Mouse (Mus musculus) testis, adult 2 months (tissue): ENCODE results near the gene Tbkbp1. TPM values are rescaled to one million over a fixed set of nuclear protein-coding genes. Genes with fewer than 3 reads are reported as not detected.

ENCODE experiments used
- H3K27ac ChIP-seq: fragments of 200-500 bp; 2 replicates; pipeline ENCODE4 v1.5.1; 2012; ENCODE audit warnings: low read depth, low read length; ENCODE audit not compliant: control insufficient read depth, insufficient read depth
- H3K27me3 ChIP-seq: fragments of 200-500 bp; 2 replicates; pipeline ENCODE4 v1.6.1; 2012; ENCODE audit warnings: mild to moderate bottlenecking, low read length, moderate library complexity; ENCODE audit not compliant: control insufficient read depth, insufficient read depth
- H3K36me3 ChIP-seq: fragments of 200-500 bp; 2 replicates; pipeline ENCODE4 v1.6.1; 2012; ENCODE audit warnings: mild to moderate bottlenecking, low read length; ENCODE audit not compliant: control insufficient read depth, insufficient read depth
- H3K4me1 ChIP-seq: fragments of 200-500 bp; 2 replicates; pipeline ENCODE4 v1.6.1; 2012; ENCODE audit warnings: low read length; ENCODE audit not compliant: control insufficient read depth, insufficient read depth
- H3K4me3 ChIP-seq: fragments of 200-500 bp; 2 replicates; pipeline ENCODE4 v1.5.1; 2012; ENCODE audit warnings: low read depth, mild to moderate bottlenecking, low read length, moderate library complexity, mixed read lengths; ENCODE audit not compliant: control insufficient read depth
- CTCF ChIP-seq: fragments of 200-500 bp; IDR thresholded peaks from 2 replicates; pipeline ENCODE4 v1.5.1; 2012; ENCODE audit warnings: low read depth, mild to moderate bottlenecking, inconsistent platforms, low read length, moderate library complexity; ENCODE audit not compliant: control insufficient read depth, insufficient read depth, insufficient replicate concordance
- POLR2A ChIP-seq: fragments of 200-500 bp; IDR thresholded peaks from 2 replicates; pipeline ENCODE4 v1.6.1; 2012; ENCODE audit warnings: low read depth, mild to moderate bottlenecking, inconsistent platforms, low read length, moderate library complexity; ENCODE audit not compliant: control insufficient read depth
- polyA plus RNA-seq: library from polyadenylated mRNA; depleted of rRNA; stranded (reverse); fragments of >200 nt; gene quantifications from 2 replicates; pipeline ENCODE4 v1.2.3, GENCODE M21; 2012

Gene Tbkbp1
- polyA plus RNA-seq, 1 experiment, result 2.7 TPM

DNA sequence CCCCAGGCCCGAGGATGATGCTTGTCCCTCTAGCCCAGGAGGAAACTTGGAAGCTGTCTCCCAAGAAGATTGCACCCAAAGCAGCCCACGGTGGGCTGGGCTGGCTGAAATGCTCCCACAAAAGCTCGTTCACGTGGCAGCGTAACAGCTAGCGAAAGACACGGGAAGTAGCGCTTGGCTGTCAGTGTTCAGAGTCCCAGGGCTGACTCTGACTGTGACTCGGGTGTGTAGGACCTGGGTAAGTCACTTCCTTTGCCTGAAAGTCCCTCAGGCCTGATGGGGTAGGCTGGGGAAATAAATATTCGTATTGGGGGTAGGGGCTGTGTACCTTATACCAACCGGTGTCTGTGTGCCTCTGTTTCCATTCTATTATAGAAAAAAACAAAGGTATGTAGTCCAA is 35.5 kb downstream of the Tbkbp1 start:
- Histone ChIP-seq H3K27me3 (no peaks in the 10 kb centered on the region), H3K4me1 (peaks cover 5% of the 10 kb centered on the region), H3K27ac (no peak overlapping the region), H3K4me3 (no peak overlapping the region), H3K36me3 (no peaks in the 10 kb centered on the region)
- no peak for TF ChIP-seq CTCF
- no peak for TF ChIP-seq POLR2A

DNA sequence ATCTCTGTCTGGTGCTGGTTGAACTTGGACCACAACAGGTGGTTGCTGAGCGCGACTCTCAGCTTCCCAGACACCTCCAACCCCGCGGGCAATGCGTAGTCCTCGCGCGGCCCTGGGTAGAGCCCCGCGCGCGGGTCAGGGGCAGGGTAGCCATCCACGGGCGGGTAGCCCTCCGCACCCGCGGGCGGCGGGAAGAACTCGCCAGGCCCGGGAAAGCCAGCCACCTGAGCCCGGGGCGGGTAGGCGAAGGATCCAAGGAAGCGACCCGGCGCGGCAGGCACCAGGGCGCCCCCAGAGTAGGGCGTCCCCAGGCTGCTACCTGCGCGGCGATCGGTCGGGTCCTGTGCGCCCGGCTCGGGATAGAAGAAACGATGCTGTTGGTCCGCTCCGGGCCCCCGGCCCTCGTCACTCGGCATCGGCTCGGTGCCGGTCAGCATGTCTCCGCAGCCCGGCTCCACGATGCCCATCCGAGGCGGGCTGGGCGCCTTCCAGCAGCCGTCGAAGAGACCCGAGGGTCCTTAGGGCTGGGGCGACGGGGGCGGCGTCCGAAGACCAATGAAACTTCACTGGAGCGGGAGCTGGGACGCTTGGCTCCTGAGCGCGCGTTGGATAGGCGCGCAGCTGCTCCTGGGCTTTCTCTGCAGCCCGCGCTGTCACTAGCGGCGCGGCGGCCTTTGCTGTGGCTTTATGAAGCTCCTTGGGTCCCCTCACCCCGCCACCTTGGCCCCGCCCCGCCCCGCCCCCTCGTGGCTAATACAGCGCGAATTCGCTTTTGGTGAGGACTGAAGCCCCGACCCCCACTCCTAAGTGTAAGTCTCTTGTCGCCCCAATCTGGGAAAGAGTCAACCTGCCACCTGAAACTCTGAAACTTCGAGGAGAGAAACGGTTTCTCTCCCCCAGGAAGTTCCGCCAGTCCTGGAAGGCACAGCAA is 36.4 kb downstream of the Tbkbp1 start, which contains the start of gene Tbx21:
Gene Tbx21, minus strand, starts transcription at position 661 of the 931 bp plus-strand sequence.
- H3K4me3 ChIP-seq, result peak within 1 kb of the TSS; percentile 32
- no peak within 1 kb of the TSS for H3K27ac ChIP-seq
- H3K27me3 ChIP-seq, result no peaks in the 10 kb centered on the region

GRCm38 (mm10) chr11:97112519-97113125 is 38.7 kb downstream of the Tbkbp1 start:
- TF ChIP-seq CTCF (no peak), POLR2A (no peak)
- no peak overlapping the region for H3K27ac ChIP-seq
- no peaks in the 10 kb centered on the region for H3K36me3 ChIP-seq
- H3K4me1 ChIP-seq, result peaks cover 5% of the 10 kb centered on the region
- no peaks in the 10 kb centered on the region for H3K27me3 ChIP-seq
- H3K4me3 ChIP-seq, result no peak overlapping the region

More for the DNA sequence above, 36.4 kb downstream of the Tbkbp1 start, which contains the start of gene Tbx21:
- TF ChIP-seq POLR2A (no peak), CTCF (no peak)
- Histone ChIP-seq H3K36me3 (no peaks in the 10 kb centered on the region), H3K4me1 (peaks cover 5% of the 10 kb centered on the region)

GRCm38 (mm10) chr11:97108976-97109375 is 42.3 kb downstream of the Tbkbp1 start:
- Histone ChIP-seq H3K27ac (no peak overlapping the region), H3K27me3 (no peaks in the 10 kb centered on the region), H3K4me1 (no peaks in the 10 kb centered on the region; the same call in 1 of the 2 replicates), H3K36me3 (no peaks in the 10 kb centered on the region), H3K4me3 (no peak overlapping the region)
- no peak for TF ChIP-seq CTCF
- no peak for TF ChIP-seq POLR2A

GRCm38 (mm10) chr11:97104091-97104483 is 47.2 kb downstream of the Tbkbp1 start:
- no peak overlapping the region for H3K27ac ChIP-seq
- H3K4me1 ChIP-seq, result peaks cover under 1% of the 10 kb centered on the region
- H3K4me3 ChIP-seq, result no peak overlapping the region
- no peaks in the 10 kb centered on the region for H3K36me3 ChIP-seq
- TF ChIP-seq POLR2A (no peak), CTCF (no peak)
- no peaks in the 10 kb centered on the region for H3K27me3 ChIP-seq

DNA sequence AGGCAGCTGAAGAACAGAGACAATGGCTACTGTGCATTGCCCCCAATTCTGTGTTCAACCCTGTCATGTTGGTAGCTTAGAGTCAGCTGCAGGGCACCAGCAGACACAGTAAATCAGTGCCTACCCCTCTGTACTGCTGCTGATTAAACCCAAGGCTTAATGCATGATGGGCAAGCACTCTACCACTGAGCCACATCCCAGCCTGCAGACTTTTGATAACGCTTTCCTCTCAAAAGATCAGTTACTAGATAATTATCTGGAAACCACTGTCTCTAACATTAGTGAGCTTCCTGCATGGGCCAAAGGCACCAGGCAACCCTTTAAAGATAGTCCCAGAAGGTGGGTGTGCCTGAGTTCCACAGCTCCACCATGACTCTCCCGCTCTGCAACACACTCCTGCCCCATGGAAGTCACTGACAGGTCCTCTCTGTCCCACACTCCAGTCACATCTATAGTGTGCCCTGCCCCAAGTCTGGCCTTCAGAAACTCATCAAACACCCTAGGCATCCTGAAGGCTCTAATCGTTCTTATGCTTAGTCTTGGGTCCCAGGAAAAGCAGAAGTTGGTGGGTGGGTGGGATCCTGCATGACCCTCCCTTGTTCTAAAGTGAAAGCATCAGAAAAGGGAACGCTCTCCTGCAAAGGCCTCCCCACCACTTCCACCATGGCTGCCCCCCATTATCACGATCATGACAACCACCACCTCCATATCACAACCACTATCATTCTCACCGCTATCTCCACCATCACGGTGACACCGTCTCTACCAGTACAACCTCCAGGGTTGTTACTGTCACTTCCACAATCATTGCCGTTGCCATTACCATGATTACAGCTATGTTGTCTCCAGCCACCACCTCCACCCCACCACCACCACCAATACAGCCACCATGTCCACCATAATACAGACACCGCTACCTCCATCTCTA is 47.9 kb downstream of the Tbkbp1 start:
- Histone ChIP-seq H3K4me1 (peaks cover 5% of the 10 kb centered on the region), H3K36me3 (no peaks in the 10 kb centered on the region), H3K27me3 (no peaks in the 10 kb centered on the region), H3K4me3 (no peak overlapping the region), H3K27ac (no peak overlapping the region)
- TF ChIP-seq CTCF (no peak), POLR2A (no peak)

DNA sequence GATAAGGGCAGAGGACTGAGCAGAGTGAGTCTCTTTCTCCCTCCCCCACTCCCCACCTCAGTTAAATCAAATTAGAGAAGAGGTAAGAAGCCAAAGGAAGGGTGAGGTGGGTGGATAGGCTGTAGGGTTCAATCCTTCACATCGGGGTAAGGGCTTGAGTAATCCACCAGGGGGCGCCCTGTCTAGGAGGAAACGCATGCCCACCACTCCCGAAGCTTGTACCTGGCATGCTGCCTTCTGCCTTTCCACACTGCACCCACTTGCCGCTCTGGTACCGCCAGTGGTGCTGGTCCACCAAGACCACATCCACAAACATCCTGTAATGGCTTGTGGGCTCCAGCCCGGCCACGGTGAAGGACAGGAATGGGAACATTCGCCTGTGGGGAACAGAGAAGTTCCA is 49.6 kb downstream of the Tbkbp1 start:
- TF ChIP-seq POLR2A (no peak), CTCF (peak; percentile 81; the same call in 1 of the 2 replicates)
- Histone ChIP-seq H3K27ac (no peak overlapping the region), H3K4me3 (no peak overlapping the region), H3K36me3 (no peaks in the 10 kb centered on the region), H3K27me3 (no peaks in the 10 kb centered on the region), H3K4me1 (peaks cover 5% of the 10 kb centered on the region)
